Mouse (Mus musculus) left cerebral cortex, adult 2 months (tissue): ENCODE measurements around the gene Fgf15. TPM values are rescaled to one million over a fixed set of nuclear protein-coding genes. Genes with fewer than 3 reads are reported as not detected.

Experiments used
- DNase-seq, 2 experiments: peaks; one replicate each; pipeline ENCODE4 v3.0.0; 2021 to 2022; ENCODE audit warnings: low spot score in 2 of 2, mixed read lengths in 1 of 2; ENCODE audit errors: extremely low spot score in 1 of 2
- H3K27ac ChIP-seq: fragments of 200-600 bp; 2 replicates; pipeline ENCODE4 v1.8.1; 2022
- H3K4me3 ChIP-seq: fragments of 200-600 bp; 2 replicates; pipeline ENCODE4 v1.8.1; 2022
- CTCF ChIP-seq: fragments of 200-600 bp; IDR thresholded peaks from 2 replicates; pipeline ENCODE4 v1.8.1; 2022; ENCODE audit warnings: antibody characterized with exemption, mild to moderate bottlenecking, moderate library complexity
- intact Hi-C: fragments of 180-260 bp; cut with DNase I; formaldehyde crosslinking; loops from one replicate; pipeline ENCODE4 v1.15.1; 2025
- total RNA-seq, 2 experiments: library from RNA; stranded (reverse); gene quantifications; 2 replicates each; pipeline ENCODE4 v1.2.3; 2021

The Fgf15 gene
- total RNA-seq, 2 experiments from 2014 or later: not detected

DNA sequence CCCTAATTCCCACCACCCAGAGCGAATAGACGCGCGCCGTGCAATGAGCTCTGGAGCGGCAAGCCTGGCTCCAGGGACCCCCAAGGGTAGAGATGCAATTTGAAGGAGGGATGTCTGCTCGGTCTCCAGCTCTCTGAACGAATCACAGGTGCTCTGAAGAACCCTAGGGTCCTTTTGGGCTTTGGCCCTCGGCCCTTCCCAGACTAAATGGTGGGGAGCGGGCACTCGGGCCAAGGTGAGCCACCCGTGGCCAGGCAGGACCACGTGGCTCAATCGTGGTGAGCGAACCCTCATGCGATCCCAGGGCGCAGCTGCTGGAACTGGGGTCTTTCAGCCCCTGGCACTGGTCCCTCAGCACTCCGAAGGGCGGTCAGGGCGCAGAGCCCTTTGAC lies 46.4 kb downstream of the Fgf15 start:
- Histone ChIP-seq H3K27ac (no peak overlapping the region), H3K4me3 (peak overlapping the region; percentile 47)
- intact Hi-C loops: loop anchor here (5.0 kb wide), 1 partner anchor 85 kb away; no protein-coding TSS in a partner anchor
- TF ChIP-seq CTCF: no peak
- DNase-seq: no peak

DNA sequence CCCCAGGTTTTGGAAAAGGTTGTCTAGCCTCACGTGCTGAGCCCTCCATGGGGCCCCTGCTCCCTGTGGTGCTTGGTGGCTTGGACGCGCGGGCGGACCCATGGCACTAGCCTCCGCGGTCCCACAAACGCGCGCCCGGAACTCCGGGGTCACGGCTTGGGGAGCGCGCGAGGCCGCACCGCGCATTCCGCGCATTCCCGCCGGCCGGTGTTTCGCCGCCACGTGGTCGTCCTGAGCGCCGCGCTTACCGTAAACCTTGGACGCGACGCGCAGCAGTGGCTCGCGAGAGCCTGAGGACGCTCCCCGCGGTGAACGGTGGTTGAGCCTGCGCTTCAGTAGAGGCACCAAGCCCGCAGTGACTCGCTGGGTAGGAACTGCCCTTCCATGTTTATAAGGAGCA lies 46.9 kb downstream of the Fgf15 start:
- peak; percentile 74 to 77 for DNase-seq
- intact Hi-C loops: loop anchor here (5.0 kb wide), 1 partner anchor 84 kb away; no protein-coding TSS in a partner anchor
- Histone ChIP-seq H3K4me3 (peak overlapping the region; percentile 47), H3K27ac (no peak overlapping the region)
- TF ChIP-seq CTCF: peak; percentile 31

Other genes starting within 250 kb of the Fgf15 start
- 1 to 10 TPM; 2.2 to 4.5 TPM for gene Ano1, start 144.6 kb upstream of the Fgf15 start, total RNA-seq
- gene Fgf3, start 58.4 kb upstream of the Fgf15 start, total RNA-seq: 1 to 10 TPM in 1 of 2 experiments, under 1 TPM in 1; 0.48 to 1.3 TPM
- not detected for gene Fgf4, start 49.2 kb upstream of the Fgf15 start, total RNA-seq
- 10 to 100 TPM; 26.4 to 27.8 TPM for gene LTO1, start 18.6 kb downstream of the Fgf15 start, total RNA-seq
- 10 to 100 TPM; 57.0 to 57.7 TPM for gene Ccnd1, start 43.4 kb downstream of the Fgf15 start, total RNA-seq